Mouse (Mus musculus): Measurements from ENCODE around the gene Rara. TPM values are rescaled to one million over a fixed set of nuclear protein-coding genes. Genes with fewer than 3 reads are reported as not detected.
A peak's percentile ranks its signal among the peaks of the same experiment; 100 is the strongest.
"Not testable (repeated sequence)": the region's sequence is repeated elsewhere in the genome, so short reads cannot be mapped to it uniquely, and the experiment has no call there.

Gene Rara
- polyA plus RNA-seq, 1 experiment, result 59.0 TPM

- peaks cover 27% of the 10 kb centered on the region for H3K4me1 ChIP-seq (ENCODE audit: control insufficient read depth, insufficient read depth, low read length)
- WGBS, result 40% methylated on average over 15 of the region's 15 CpGs
- TF ChIP-seq CTCF (IDR thresholded peaks at IDR 0.05; ENCODE audit: insufficient read depth, low read length), result peak; percentile 64
- H3K4me3 ChIP-seq (replicated peaks; ENCODE audit: extremely low read depth, low read depth, low read length); DNase-seq: not testable (repeated sequence)
Measured at GRCm38 (mm10) chr11:98921813-98922212, 5.8 kb upstream of the Rara start.

GRCm38 (mm10) chr11:98922307-98922706 is 5.3 kb upstream of the Rara start:
- not testable (repeated sequence) for DNase-seq; H3K4me3 ChIP-seq (replicated peaks; ENCODE audit: extremely low read depth, low read depth, low read length)
- WGBS, result 37% methylated on average over 10 of the region's 10 CpGs
- peak; percentile 70 for TF ChIP-seq CTCF (IDR thresholded peaks at IDR 0.05; ENCODE audit: insufficient read depth, low read length)
- H3K4me1 ChIP-seq (ENCODE audit: control insufficient read depth, insufficient read depth, low read length), result peaks cover 27% of the 10 kb centered on the region

- H3K4me3 ChIP-seq (replicated peaks; ENCODE audit: extremely low read depth, low read depth, low read length), result not testable (repeated sequence)
- WGBS, result 45% methylated on average over 16 of the region's 16 CpGs
- H3K4me1 ChIP-seq (ENCODE audit: control insufficient read depth, insufficient read depth, low read length), result peaks cover 31% of the 10 kb centered on the region
- peak; percentile 7 for DNase-seq
Measured at GRCm38 (mm10) chr11:98922851-98923711, 4.5 kb upstream of the Rara start.

GRCm38 (mm10) chr11:98924633-98925175 is 2.9 kb upstream of the Rara start:
- WGBS, result 53% methylated on average over 5 of the region's 5 CpGs
- H3K4me1 ChIP-seq (ENCODE audit: control insufficient read depth, insufficient read depth, low read length), result peaks cover 36% of the 10 kb centered on the region
- peak; percentile 8 for DNase-seq
- TF ChIP-seq CTCF (IDR thresholded peaks at IDR 0.05; ENCODE audit: insufficient read depth, low read length), result no peak
- TF ChIP-seq POLR2A (IDR thresholded peaks at IDR 0.05; ENCODE audit: borderline replicate concordance, extremely low read depth, low read depth, low read length), result no peak
- H3K4me3 ChIP-seq (replicated peaks; ENCODE audit: extremely low read depth, low read depth, low read length), result no peak overlapping the region

GRCm38 (mm10) chr11:98925265-98925721 is 2.3 kb upstream of the Rara start:
- 15% methylated on average over 10 of the region's 10 CpGs for WGBS
- Histone ChIP-seq H3K4me1 (ENCODE audit: control insufficient read depth, insufficient read depth, low read length) (peaks cover 40% of the 10 kb centered on the region), H3K4me3 (replicated peaks; ENCODE audit: extremely low read depth, low read depth, low read length) (no peak overlapping the region)
- no peak for TF ChIP-seq POLR2A (IDR thresholded peaks at IDR 0.05; ENCODE audit: borderline replicate concordance, extremely low read depth, low read depth, low read length)
- TF ChIP-seq CTCF (IDR thresholded peaks at IDR 0.05; ENCODE audit: insufficient read depth, low read length), result no peak
- DNase-seq, result no peak

- no peak for DNase-seq
- 0 out of 2 replicates have a peak, but pooled peaks have one; percentile 12 for TF ChIP-seq POLR2A (IDR thresholded peaks at IDR 0.05; ENCODE audit: borderline replicate concordance, extremely low read depth, low read depth, low read length)
- no peak for TF ChIP-seq CTCF (IDR thresholded peaks at IDR 0.05; ENCODE audit: insufficient read depth, low read length)
- 14% methylated on average over 12 of the region's 12 CpGs for WGBS
- H3K4me1 ChIP-seq (ENCODE audit: control insufficient read depth, insufficient read depth, low read length), result peaks cover 45% of the 10 kb centered on the region
- H3K4me3 ChIP-seq (replicated peaks; ENCODE audit: extremely low read depth, low read depth, low read length), result no peak overlapping the region
Measured at GRCm38 (mm10) chr11:98925868-98926311, 1.7 kb upstream of the Rara start.

- TF ChIP-seq POLR2A (IDR thresholded peaks at IDR 0.05; ENCODE audit: borderline replicate concordance, extremely low read depth, low read depth, low read length), result no peak
- TF ChIP-seq CTCF (IDR thresholded peaks at IDR 0.05; ENCODE audit: insufficient read depth, low read length), result no peak
- H3K4me3 ChIP-seq (replicated peaks; ENCODE audit: extremely low read depth, low read depth, low read length), result no peak overlapping the region
- no peak for DNase-seq
- peaks cover 52% of the 10 kb centered on the region for H3K4me1 ChIP-seq (ENCODE audit: control insufficient read depth, insufficient read depth, low read length)
- 84% methylated on average over 7 of the region's 7 CpGs for WGBS
Measured at GRCm38 (mm10) chr11:98926553-98926952, 1.1 kb upstream of the Rara start.

- DNase-seq, result no peak
- peaks cover 56% of the 10 kb centered on the region for H3K4me1 ChIP-seq (ENCODE audit: control insufficient read depth, insufficient read depth, low read length)
- H3K4me3 ChIP-seq (replicated peaks; ENCODE audit: extremely low read depth, low read depth, low read length), result no peak overlapping the region
- TF ChIP-seq POLR2A (IDR thresholded peaks at IDR 0.05; ENCODE audit: borderline replicate concordance, extremely low read depth, low read depth, low read length) (no peak), CTCF (IDR thresholded peaks at IDR 0.05; ENCODE audit: insufficient read depth, low read length) (no peak)
- WGBS, result 51% methylated on average over 12 of the region's 12 CpGs
Measured at GRCm38 (mm10) chr11:98928186-98928893, 722 bp downstream of the Rara start.

GRCm38 (mm10) chr11:98929503-98929902 is 1.9 kb downstream of the Rara start:
- 31% methylated on average over 9 of the region's 9 CpGs for WGBS
- peaks cover 54% of the 10 kb centered on the region for H3K4me1 ChIP-seq (ENCODE audit: control insufficient read depth, insufficient read depth, low read length)
- no peak overlapping the region for H3K4me3 ChIP-seq (replicated peaks; ENCODE audit: extremely low read depth, low read depth, low read length)
- no peak for TF ChIP-seq POLR2A (IDR thresholded peaks at IDR 0.05; ENCODE audit: borderline replicate concordance, extremely low read depth, low read depth, low read length)
- DNase-seq, result peak; percentile 13
